Mouse (Mus musculus) MEL (cell line): ENCODE results near the gene Nme4. TPM values are rescaled to one million over a fixed set of nuclear protein-coding genes. Genes with fewer than 3 reads are reported as not detected.

Experiments
- DNase-seq: peaks from one replicate; pipeline ENCODE4 v3.0.0; 2011; ENCODE audit warnings: low read depth, low spot score
- H3K27ac ChIP-seq: 2 replicates; pipeline ENCODE4 v1.5.1; 2012; ENCODE audit warnings: low read depth, mild to moderate bottlenecking, control low read depth, low read length, moderate library complexity; ENCODE audit not compliant: control insufficient read depth
- H3K27me3 ChIP-seq, 2 experiments: fragments of 150-350 bp in 1 of 2; sonication (generic) in 1 of 2; 2 replicates each; pipeline ENCODE4 v1.6.1; 2012; ENCODE audit warnings: low read length in 2 of 2, mild to moderate bottlenecking in 2 of 2, improper control_type of control experiment in 1 of 2, moderate library complexity in 1 of 2; ENCODE audit not compliant: insufficient read depth in 2 of 2, control insufficient read depth in 1 of 2
- H3K36me3 ChIP-seq, 2 experiments: 2 replicates each; pipeline ENCODE4 v1.6.1; 2012 to 2014; ENCODE audit warnings: low read length in 2 of 2, improper control_type of control experiment in 1 of 2, inconsistent platforms in 1 of 2, mild to moderate bottlenecking in 1 of 2; ENCODE audit not compliant: insufficient read depth in 2 of 2, control insufficient read depth in 1 of 2
- H3K4me1 ChIP-seq, 2 experiments: fragments of 150-350 bp in 1 of 2; sonication (generic) in 1 of 2; 2 replicates each; pipeline ENCODE4 v1.6.1; 2012; ENCODE audit warnings: low read length in 2 of 2, improper control_type of control experiment in 1 of 2, mild to moderate bottlenecking in 1 of 2; ENCODE audit not compliant: insufficient read depth in 2 of 2, control insufficient read depth in 1 of 2
- H3K4me3 ChIP-seq, 2 experiments: fragments of 150-350 bp in 1 of 2; sonication (generic) in 1 of 2; 2 replicates each; pipeline ENCODE4 v1.5.1; 2012; ENCODE audit warnings: low read depth in 2 of 2, low read length in 2 of 2, mild to moderate bottlenecking in 2 of 2, moderate library complexity in 2 of 2, control low read depth in 1 of 2, improper control_type of control experiment in 1 of 2; ENCODE audit not compliant: control insufficient read depth in 1 of 2, insufficient read depth in 1 of 2
- H3K79me2 ChIP-seq: 2 replicates; pipeline ENCODE4 v1.6.1; 2012; ENCODE audit warnings: mild to moderate bottlenecking, low read length, moderate library complexity; ENCODE audit not compliant: control insufficient read depth, poor library complexity, insufficient read depth
- H3K9ac ChIP-seq: 2 replicates; pipeline ENCODE4 v1.6.1; 2012; ENCODE audit warnings: low read depth, mild to moderate bottlenecking, control low read depth, low read length, moderate library complexity; ENCODE audit not compliant: control insufficient read depth, poor library complexity, severe bottlenecking
- H3K9me3 ChIP-seq: fragments of 150-350 bp; sonication (generic); replicated peaks from 2 replicates; pipeline ENCODE4 v1.6.1; 2012; ENCODE audit warnings: mild to moderate bottlenecking, low read length, improper control_type of control experiment, moderate library complexity; ENCODE audit not compliant: insufficient read depth
- CHD1 ChIP-seq: IDR thresholded peaks from 2 replicates; pipeline ENCODE4 v1.6.1; 2012; ENCODE audit warnings: low read depth, mild to moderate bottlenecking, inconsistent platforms, low read length, improper control_type of control experiment
- CHD2 ChIP-seq: IDR thresholded peaks from 2 replicates; pipeline ENCODE4 v1.6.1; 2011; ENCODE audit warnings: low read length, improper control_type of control experiment
- CTCF ChIP-seq, 3 experiments: IDR thresholded peaks in 2 of 3; conservative IDR thresholded peaks in 1 of 3; 2 replicates each; pipeline ENCODE4 v1.5.1; 2011 to 2012; ENCODE audit warnings: low read length in 3 of 3, low read depth in 2 of 3, mild to moderate bottlenecking in 2 of 3, improper control_type of control experiment in 1 of 3, inconsistent platforms in 1 of 3, mixed read lengths in 1 of 3, moderate library complexity in 1 of 3; ENCODE audit not compliant: control insufficient read depth in 1 of 3, insufficient read depth in 1 of 3, poor library complexity in 1 of 3, severe bottlenecking in 1 of 3
- EP300 ChIP-seq, 2 experiments: IDR thresholded peaks; 2 replicates each; pipeline ENCODE4 v1.6.1; 2011; ENCODE audit warnings: improper control_type of control experiment in 2 of 2, low read length in 2 of 2, low read depth in 1 of 2, mild to moderate bottlenecking in 1 of 2
- ETS1 ChIP-seq: IDR thresholded peaks from 2 replicates; pipeline ENCODE4 v1.6.1; 2012; ENCODE audit warnings: low read depth, mild to moderate bottlenecking, inconsistent platforms, low read length, improper control_type of control experiment, moderate library complexity
- GABPA ChIP-seq: IDR thresholded peaks from 2 replicates; pipeline ENCODE4 v1.6.1; 2012; ENCODE audit warnings: low read depth, mild to moderate bottlenecking, inconsistent platforms, low read length, improper control_type of control experiment, moderate library complexity
- MAFK ChIP-seq: IDR thresholded peaks from 2 replicates; pipeline ENCODE4 v1.6.1; 2011; ENCODE audit warnings: low read depth, mild to moderate bottlenecking, low read length, improper control_type of control experiment, borderline replicate concordance
- MAX ChIP-seq: IDR thresholded peaks from 2 replicates; pipeline ENCODE4 v1.6.1; 2011; ENCODE audit warnings: low read length, improper control_type of control experiment
- MYB ChIP-seq: IDR thresholded peaks from 2 replicates; pipeline ENCODE4 v1.6.1; 2011; ENCODE audit warnings: mild to moderate bottlenecking, low read depth, low read length, improper control_type of control experiment
- MYC ChIP-seq: IDR thresholded peaks from 2 replicates; pipeline ENCODE4 v1.6.1; 2011; ENCODE audit warnings: low read depth, mild to moderate bottlenecking, low read length, improper control_type of control experiment, moderate library complexity
- NELFE ChIP-seq: IDR thresholded peaks from 2 replicates; pipeline ENCODE4 v1.6.1; 2011; ENCODE audit warnings: low read depth, low read length, improper control_type of control experiment
- NRF1 ChIP-seq: IDR thresholded peaks from 2 replicates; pipeline ENCODE4 v1.6.1; 2014; ENCODE audit warnings: low read depth, mild to moderate bottlenecking, inconsistent platforms, low read length, improper control_type of control experiment, moderate library complexity; ENCODE audit not compliant: poor library complexity, insufficient read depth, severe bottlenecking
- POLR2A ChIP-seq, 2 experiments: IDR thresholded peaks; 2 replicates each; pipeline ENCODE4 v1.6.1; 2011 to 2012; ENCODE audit warnings: low read length in 2 of 2, mild to moderate bottlenecking in 2 of 2, control low read depth in 1 of 2, improper control_type of control experiment in 1 of 2, low read depth in 1 of 2, moderate library complexity in 1 of 2; ENCODE audit not compliant: control insufficient read depth in 1 of 2, insufficient read depth in 1 of 2, poor library complexity in 1 of 2
- POLR2AphosphoS2 ChIP-seq: IDR thresholded peaks from 2 replicates; pipeline ENCODE4 v1.6.1; 2011; ENCODE audit warnings: low read length, improper control_type of control experiment
- POLR2AphosphoS5 ChIP-seq: IDR thresholded peaks from 2 replicates; pipeline ENCODE4 v1.6.1; 2012; ENCODE audit warnings: low read depth, borderline replicate concordance, mild to moderate bottlenecking, inconsistent platforms, low read length, moderate library complexity, mixed read lengths
- RAD21 ChIP-seq: IDR thresholded peaks from 2 replicates; pipeline ENCODE4 v1.6.1; 2011; ENCODE audit warnings: mild to moderate bottlenecking, low read depth, low read length, improper control_type of control experiment
- RCOR1 ChIP-seq: IDR thresholded peaks from 2 replicates; pipeline ENCODE4 v1.6.1; 2012; ENCODE audit warnings: low read depth, mild to moderate bottlenecking, inconsistent platforms, low read length, improper control_type of control experiment
- SIN3A ChIP-seq: IDR thresholded peaks from 2 replicates; pipeline ENCODE4 v1.6.1; 2012; ENCODE audit warnings: low read length, improper control_type of control experiment, inconsistent platforms
- SMC3 ChIP-seq: IDR thresholded peaks from 2 replicates; pipeline ENCODE4 v1.6.1; 2011; ENCODE audit warnings: low read depth, low read length, improper control_type of control experiment
- TBP ChIP-seq: IDR thresholded peaks from 2 replicates; pipeline ENCODE4 v1.8.0; 2011; ENCODE audit warnings: low read depth, low read length, improper control_type of control experiment
- TCF12 ChIP-seq: IDR thresholded peaks from 2 replicates; pipeline ENCODE4 v1.6.1; 2014; ENCODE audit warnings: low read depth, mild to moderate bottlenecking, inconsistent platforms, low read length, improper control_type of control experiment, moderate library complexity
- USF1 ChIP-seq: IDR thresholded peaks from 2 replicates; pipeline ENCODE4 v1.6.1; 2014; ENCODE audit warnings: low read depth, mild to moderate bottlenecking, inconsistent platforms, low read length, improper control_type of control experiment, moderate library complexity
- USF2 ChIP-seq, 2 experiments: IDR thresholded peaks; 2 replicates each; pipeline ENCODE4 v1.6.1; 2011 to 2012; ENCODE audit warnings: improper control_type of control experiment in 2 of 2, low read length in 2 of 2, borderline replicate concordance in 1 of 2, inconsistent platforms in 1 of 2, low read depth in 1 of 2, mild to moderate bottlenecking in 1 of 2; ENCODE audit not compliant: insufficient read depth in 1 of 2
- ZKSCAN1 ChIP-seq: IDR thresholded peaks from 2 replicates; pipeline ENCODE4 v1.6.1; 2012; ENCODE audit warnings: low read depth, mild to moderate bottlenecking, inconsistent platforms, low read length, improper control_type of control experiment, moderate library complexity
- polyA plus RNA-seq, 2 experiments: library from polyadenylated mRNA; stranded (reverse) in 1 of 2; unstranded in 1 of 2; fragments of >175 nt in 1 of 2; fragments of >200 nt in 1 of 2; gene quantifications; 2 replicates each; pipeline versions ENCODE4 v1.2.1 to v1.2.4; 2012; ENCODE audit warnings: low replicate concordance in 2 of 2, low read depth in 1 of 2; ENCODE audit not compliant: insufficient read length in 2 of 2, insufficient read depth in 1 of 2, missing spikeins in 1 of 2
- total RNA-seq: library from RNA; depleted of rRNA; stranded (reverse); fragments of 300-350 nt; gene quantifications from 2 replicates; pipeline ENCODE4 v1.2.3, GENCODE M21; 2012

The Nme4 gene
- total and polyA plus RNA-seq, 3 experiments = 115 to 430 (median 125) TPM

GRCm38 (mm10) chr17:26111024-26111423 lies 15.6 kb upstream of the Nme4 start:
- TF ChIP-seq GABPA (no peak), SMC3 (no peak), TCF12 (no peak), MAX (no peak), MAFK (no peak), ETS1 (no peak), MYC (no peak), POLR2A (IDR thresholded peaks at IDR 0.05; ENCODE audit: control insufficient read depth in 1 of 2, insufficient read depth in 1 of 2, low read depth in 1 of 2, low read length in 2 of 2, poor library complexity in 1 of 2) (no peak), RAD21 (no peak), NRF1 (no peak), CTCF (IDR thresholded peaks at IDR 0.05 in 2 of 3, conservative IDR thresholded peaks at IDR 0.05 in 1 of 3; ENCODE audit: control insufficient read depth in 1 of 3, insufficient read depth in 1 of 3, low read depth in 2 of 3, low read length in 3 of 3, poor library complexity in 1 of 3, severe bottlenecking in 1 of 3) (no peak), RCOR1 (no peak), EP300 (IDR thresholded peaks at IDR 0.05; ENCODE audit: low read depth in 1 of 2, low read length in 2 of 2) (no peak), CHD1 (no peak), POLR2AphosphoS5 (no peak), CHD2 (no peak)
- H3K4me1 ChIP-seq = peaks cover 3 to 11% of the 10 kb centered on the region in 2 experiments; a peak in 2 of 4 replicates
- no peaks in the 10 kb centered on the region for H3K9me3 ChIP-seq
- no peak overlapping the region for H3K4me3 ChIP-seq
- no peaks in the 10 kb centered on the region; the same call in 1 of the 2 replicates for H3K79me2 ChIP-seq
- peaks cover 0 to 2% of the 10 kb centered on the region in 2 experiments; a peak in 2 of 4 replicates for H3K36me3 ChIP-seq
- H3K9ac ChIP-seq = no peak overlapping the region
- no peak overlapping the region for H3K27ac ChIP-seq
- no peaks in the 10 kb centered on the region; a peak in 1 of 4 replicates for H3K27me3 ChIP-seq
- DNase-seq = no peak

- Histone ChIP-seq H3K27ac (no peak overlapping the region), H3K9me3 (no peaks in the 10 kb centered on the region), H3K9ac (no peak overlapping the region), H3K36me3 (peaks cover 0 to 5% of the 10 kb centered on the region in 2 experiments; a peak in 2 of 4 replicates), H3K27me3 (no peaks in the 10 kb centered on the region; a peak in 1 of 4 replicates), H3K4me1 (peaks cover 4 to 12% of the 10 kb centered on the region in 2 experiments), H3K4me3 (no peak overlapping the region), H3K79me2 (no peaks in the 10 kb centered on the region; the same call in 1 of the 2 replicates)
- no peak for TF ChIP-seq USF2 (IDR thresholded peaks at IDR 0.05; ENCODE audit: borderline replicate concordance in 1 of 2, insufficient read depth in 1 of 2, low read depth in 1 of 2, low read length in 2 of 2)
- TF ChIP-seq SIN3A = no peak
- no peak for TF ChIP-seq CTCF (IDR thresholded peaks at IDR 0.05 in 2 of 3, conservative IDR thresholded peaks at IDR 0.05 in 1 of 3; ENCODE audit: control insufficient read depth in 1 of 3, insufficient read depth in 1 of 3, low read depth in 2 of 3, low read length in 3 of 3, poor library complexity in 1 of 3, severe bottlenecking in 1 of 3)
- TF ChIP-seq NELFE = no peak
- no peak for TF ChIP-seq MYB
- TF ChIP-seq MAFK = no peak
- no peak for TF ChIP-seq POLR2AphosphoS2
- TF ChIP-seq USF1 = no peak
- TF ChIP-seq ZKSCAN1 = no peak
- TF ChIP-seq ETS1 = no peak
- TF ChIP-seq EP300 (IDR thresholded peaks at IDR 0.05; ENCODE audit: low read depth in 1 of 2, low read length in 2 of 2) = no peak
- no peak for TF ChIP-seq TCF12
- TF ChIP-seq POLR2AphosphoS5 = no peak
- no peak for TF ChIP-seq TBP
- DNase-seq = no peak
Measured at GRCm38 (mm10) chr17:26110156-26110555, 14.8 kb upstream of the Nme4 start.
